Mouse (Mus musculus) liver, embryonic 11.5 days (tissue): Measurements from ENCODE around the gene Cntnap2. TPM values are rescaled to one million over a fixed set of nuclear protein-coding genes. Genes with fewer than 3 reads are reported as not detected.

ENCODE experiments used
- ATAC-seq: fragments of 200-750 bp; cut with Nextera tagmentation; replicated peaks from 2 replicates; pipeline ENCODE4 v1.8.0; 2017; ENCODE audit warnings: moderate number of reproducible peaks, mild to moderate bottlenecking, moderate TSS enrichment, moderate library complexity; ENCODE audit not compliant: low FRiP score
- DNase-seq: peaks from one replicate; pipeline ENCODE4 v3.0.0-alpha.2; 2017; ENCODE audit warnings: low spot score
- H3K27ac ChIP-seq: fragments of 300-500 bp; sonication (generic); 2 replicates; pipeline ENCODE4 v1.5.1; 2014; ENCODE audit warnings: mild to moderate bottlenecking, low read depth, low read length, control low read depth
- H3K27me3 ChIP-seq: fragments of 300-500 bp; sonication (generic); replicated peaks from 2 replicates; pipeline ENCODE4 v1.6.1; 2014; ENCODE audit warnings: low read length, mixed read lengths; ENCODE audit not compliant: control insufficient read depth, insufficient read depth
- H3K36me3 ChIP-seq: fragments of 300-500 bp; sonication (generic); 2 replicates; pipeline ENCODE4 v1.6.1; 2014; ENCODE audit warnings: mild to moderate bottlenecking, low read length, moderate library complexity, mixed read lengths; ENCODE audit not compliant: control insufficient read depth, insufficient read depth
- H3K4me1 ChIP-seq: fragments of 300-500 bp; sonication (generic); replicated peaks from 2 replicates; pipeline ENCODE4 v1.6.1; 2014; ENCODE audit warnings: low read length, mixed read lengths; ENCODE audit not compliant: control insufficient read depth, insufficient read depth
- H3K4me2 ChIP-seq: fragments of 300-500 bp; sonication (generic); 2 replicates; pipeline ENCODE4 v1.6.1; 2014; ENCODE audit warnings: mild to moderate bottlenecking, control low read depth, moderate library complexity
- H3K4me3 ChIP-seq: fragments of 300-500 bp; sonication (generic); 2 replicates; pipeline ENCODE4 v1.5.1; 2014; ENCODE audit warnings: low read depth, low read length, control low read depth
- H3K9ac ChIP-seq: fragments of 300-500 bp; sonication (generic); 2 replicates; pipeline ENCODE4 v1.6.1; 2014; ENCODE audit warnings: low read depth, low read length, control low read depth
- H3K9me3 ChIP-seq: fragments of 300-500 bp; sonication (generic); 2 replicates; pipeline ENCODE4 v1.6.1; 2016; ENCODE audit warnings: low read length, inconsistent platforms, mixed read lengths; ENCODE audit not compliant: control insufficient read depth
- WGBS: fragments of 180-500 bp; shearing (Covaris S2); extraction: QIAGEN DNeasy Blood & Tissue Kit; methylation state at CpG from one replicate; pipeline ENCODE4 v1.1.7; 2014; 5-methylcytosine and 5-hydroxymethylcytosine counted together
- polyA plus RNA-seq: library from polyadenylated mRNA; unstranded; fragments of >200 nt; fragmentation: Nextera tagmentation; extraction: Ambion mirVana; gene quantifications from 2 replicates; pipeline ENCODE4 v1.2.1, GENCODE M21; 2014

Cntnap2 gene
- polyA plus RNA-seq, 1 experiment from 2014 or later = 1.2 TPM

DNA sequence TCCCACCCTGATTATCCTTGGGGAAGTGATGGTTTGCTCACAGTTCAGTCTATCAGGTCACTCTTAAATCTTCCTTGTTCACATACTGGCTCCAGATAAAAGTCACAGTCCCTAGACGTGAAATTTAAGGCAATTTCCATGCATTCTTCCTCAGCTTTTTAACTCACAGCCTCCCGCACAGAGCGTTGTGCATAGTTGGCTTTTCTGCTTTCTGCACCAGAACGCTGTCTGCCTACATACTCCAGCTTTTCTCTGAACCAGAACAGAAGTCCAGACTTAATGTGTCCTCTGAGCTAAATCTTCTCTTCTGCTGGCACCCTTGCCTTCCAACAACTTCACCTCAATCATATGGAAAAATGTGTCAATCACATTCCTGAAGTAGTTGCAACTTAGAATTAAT, 1616.5 kb downstream of the Cntnap2 start:
- Histone ChIP-seq H3K27ac (no peak overlapping the region), H3K9ac (no peak overlapping the region), H3K9me3 (no peaks in the 10 kb centered on the region), H3K4me1 (no peaks in the 10 kb centered on the region), H3K27me3 (no peaks in the 10 kb centered on the region), H3K4me3 (no peak overlapping the region), H3K4me2 (no peak overlapping the region), H3K36me3 (no peaks in the 10 kb centered on the region)
- ATAC-seq = no peak
- WGBS = 87% methylated on average over 4 of the region's 4 CpGs
- no peak for DNase-seq

DNA sequence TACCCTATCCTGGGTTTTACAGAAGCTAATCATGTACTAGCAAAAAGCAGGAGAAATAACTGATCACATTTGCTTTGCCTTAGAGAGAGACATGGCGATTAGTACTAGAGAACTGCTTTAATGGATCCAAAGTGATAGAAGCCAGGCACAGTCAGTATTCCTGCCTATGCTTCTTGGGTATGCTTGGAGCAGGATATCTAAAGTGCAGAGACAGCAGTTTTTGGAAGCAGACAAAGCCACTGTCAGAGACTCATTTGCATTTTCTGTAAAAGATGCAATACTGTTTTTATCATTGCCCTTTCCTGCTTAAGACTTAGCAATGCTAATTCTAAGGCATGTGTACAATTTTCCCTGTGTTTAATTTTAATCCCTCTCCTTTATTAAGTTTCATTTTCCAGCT, 1637.0 kb downstream of the Cntnap2 start:
- no peak overlapping the region for H3K9ac ChIP-seq
- no peak overlapping the region for H3K4me2 ChIP-seq
- DNase-seq (no peak), ATAC-seq (no peak)
- H3K9me3 ChIP-seq = no peaks in the 10 kb centered on the region
- no peaks in the 10 kb centered on the region for H3K27me3 ChIP-seq
- H3K36me3 ChIP-seq = no peaks in the 10 kb centered on the region
- no peak overlapping the region for H3K27ac ChIP-seq
- no peaks in the 10 kb centered on the region for H3K4me1 ChIP-seq
- no peak overlapping the region for H3K4me3 ChIP-seq
- 88% methylated on average over 1 of the region's 1 CpGs for WGBS

DNA sequence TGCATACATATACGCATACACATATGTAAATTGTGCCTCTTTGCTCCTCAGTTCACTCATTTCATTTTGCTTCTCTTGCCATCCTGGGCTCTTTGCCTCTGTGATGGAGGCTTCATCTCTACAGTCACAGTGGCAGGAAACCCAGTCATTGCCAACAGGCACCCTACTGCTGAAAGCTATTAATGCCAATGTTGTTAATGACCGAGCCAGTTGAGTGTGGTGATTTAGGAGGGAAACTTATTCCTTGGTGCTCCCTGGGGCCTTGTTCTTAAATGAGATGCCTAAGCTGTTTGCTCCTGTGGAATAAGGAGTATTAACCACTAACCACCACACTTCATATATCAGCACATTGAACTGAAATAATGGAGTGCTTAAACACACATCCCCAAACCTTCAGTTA, 1640.2 kb downstream of the Cntnap2 start:
- no peak overlapping the region for H3K4me2 ChIP-seq
- no peaks in the 10 kb centered on the region for H3K36me3 ChIP-seq
- no peak overlapping the region for H3K4me3 ChIP-seq
- H3K27me3 ChIP-seq = no peaks in the 10 kb centered on the region
- H3K9me3 ChIP-seq = no peaks in the 10 kb centered on the region
- no peaks in the 10 kb centered on the region for H3K4me1 ChIP-seq
- no peak for ATAC-seq
- no peak overlapping the region for H3K27ac ChIP-seq
- WGBS = 86% methylated on average over 2 of the region's 2 CpGs
- no peak overlapping the region for H3K9ac ChIP-seq
- DNase-seq = no peak

DNA sequence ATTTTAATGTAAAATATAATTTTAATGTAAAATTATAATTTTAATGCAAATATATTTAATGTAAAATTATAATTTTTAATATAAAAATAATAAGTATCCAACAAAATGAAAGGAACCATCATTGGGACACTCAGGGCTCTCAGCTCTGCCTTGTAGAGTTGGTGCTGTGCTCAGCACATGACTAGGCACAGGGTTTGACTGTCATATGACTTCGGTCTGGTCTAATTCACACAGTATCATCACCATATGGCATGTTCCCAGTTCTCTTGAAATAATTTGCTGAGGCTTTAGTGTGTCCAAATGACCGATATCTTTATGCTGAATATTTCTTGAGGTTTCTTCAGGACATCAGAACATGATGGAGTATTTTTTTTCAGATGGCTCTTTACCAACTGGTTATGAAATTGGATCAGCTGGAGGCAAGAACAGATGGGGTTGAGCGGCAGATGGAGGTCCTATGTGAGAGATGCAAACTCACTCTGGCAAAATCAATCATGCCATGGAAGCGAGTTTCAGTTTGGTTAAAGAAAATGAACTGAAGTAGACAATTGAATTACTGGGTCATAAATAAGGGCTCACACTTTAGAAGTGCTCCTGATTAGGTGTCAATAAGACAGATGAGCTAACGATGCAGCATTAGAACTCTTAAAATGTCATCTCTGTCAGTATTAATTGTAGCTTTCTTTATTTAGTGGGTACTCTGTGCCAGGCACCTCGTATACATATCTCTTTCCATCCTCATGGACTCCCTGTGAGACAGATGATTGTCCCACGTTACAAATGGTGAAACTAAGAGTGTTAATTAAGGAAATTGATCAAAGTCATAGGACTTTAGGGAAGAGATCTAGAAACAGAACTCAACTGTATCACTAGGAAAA, 1645.4 kb downstream of the Cntnap2 start:
- no peaks in the 10 kb centered on the region for H3K4me1 ChIP-seq
- 71% methylated on average over 7 of the region's 7 CpGs for WGBS
- ATAC-seq = no peak

DNA sequence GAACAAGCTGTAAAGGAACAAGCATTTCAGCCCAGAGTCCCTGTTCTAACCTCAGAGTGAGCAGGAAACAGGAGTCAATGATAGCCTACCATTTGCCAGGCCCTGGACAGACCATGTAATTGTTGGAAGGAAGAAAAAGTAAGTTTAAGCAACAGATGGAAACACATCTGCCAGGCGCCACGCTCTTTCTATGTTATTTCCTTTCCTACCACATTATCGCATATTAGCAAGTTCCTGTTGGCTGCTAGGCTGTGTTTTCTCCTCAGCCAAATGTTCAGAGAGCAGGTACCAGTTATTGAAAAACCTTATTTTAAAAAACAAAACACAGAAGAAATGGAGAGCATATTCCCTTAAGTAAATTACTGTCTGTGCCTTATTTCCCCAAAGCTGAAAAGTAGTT, 1646.8 kb downstream of the Cntnap2 start:
- Histone ChIP-seq H3K4me3 (no peak overlapping the region), H3K4me1 (no peaks in the 10 kb centered on the region), H3K9me3 (no peaks in the 10 kb centered on the region), H3K27ac (no peak overlapping the region), H3K9ac (no peak overlapping the region), H3K36me3 (no peaks in the 10 kb centered on the region), H3K27me3 (no peaks in the 10 kb centered on the region), H3K4me2 (no peak overlapping the region)
- no peak for ATAC-seq
- 87% methylated on average over 3 of the region's 3 CpGs for WGBS
- no peak for DNase-seq

More for the DNA sequence above, 1645.4 kb downstream of the Cntnap2 start:
- no peak overlapping the region for H3K9ac ChIP-seq
- no peaks in the 10 kb centered on the region for H3K9me3 ChIP-seq
- H3K27me3 ChIP-seq = no peaks in the 10 kb centered on the region
- no peak overlapping the region for H3K4me2 ChIP-seq
- H3K4me3 ChIP-seq = no peak overlapping the region
- DNase-seq = no peak
- no peak overlapping the region for H3K27ac ChIP-seq
- no peaks in the 10 kb centered on the region for H3K36me3 ChIP-seq

DNA sequence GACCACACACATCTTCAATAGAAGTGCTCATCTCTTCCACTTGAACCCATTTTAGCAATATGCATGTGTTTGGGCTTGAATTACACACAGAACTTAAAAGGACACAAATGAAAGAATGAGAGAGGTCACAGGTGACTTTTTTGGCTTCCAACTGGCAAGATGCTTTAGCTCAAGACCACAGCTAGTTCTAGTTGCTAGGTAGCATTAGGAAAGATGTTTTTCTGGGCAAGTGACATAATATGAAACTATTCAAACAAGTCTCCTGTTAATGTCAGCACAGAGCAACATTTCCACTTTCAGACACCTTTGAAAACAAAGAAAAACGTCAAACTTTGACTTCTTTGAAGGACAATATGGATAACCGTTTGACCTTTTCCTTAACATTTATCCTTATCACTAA, 1657.4 kb downstream of the Cntnap2 start:
- Histone ChIP-seq H3K4me1 (no peaks in the 10 kb centered on the region), H3K9ac (no peak overlapping the region), H3K9me3 (no peaks in the 10 kb centered on the region), H3K4me3 (no peak overlapping the region), H3K27me3 (no peaks in the 10 kb centered on the region), H3K4me2 (no peak overlapping the region), H3K27ac (no peak overlapping the region), H3K36me3 (no peaks in the 10 kb centered on the region)
- WGBS = 58% methylated on average over 2 of the region's 2 CpGs
- ATAC-seq = no peak
- DNase-seq = no peak

DNA sequence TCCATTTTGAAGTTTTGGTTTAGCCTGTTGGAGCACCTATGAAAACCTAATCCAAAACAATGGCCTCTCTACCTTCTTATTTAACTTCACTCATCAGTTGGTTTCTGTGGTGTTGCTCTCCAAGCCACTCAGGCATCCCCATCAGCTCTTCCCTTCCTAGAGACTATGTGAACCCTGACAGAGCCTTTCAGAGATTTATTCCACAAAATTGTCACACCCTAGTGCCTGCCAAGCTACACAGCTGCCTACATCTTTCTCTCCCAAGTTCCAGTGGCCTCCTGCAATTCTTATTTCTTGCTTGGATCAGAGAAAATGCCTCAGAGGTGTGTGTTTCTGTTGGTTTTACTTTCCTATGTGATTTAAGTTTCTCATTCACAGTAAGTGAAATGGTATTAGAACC, 1674.6 kb downstream of the Cntnap2 start:
- no peak for DNase-seq
- no peaks in the 10 kb centered on the region for H3K9me3 ChIP-seq
- ATAC-seq = no peak
- no peak overlapping the region for H3K27ac ChIP-seq
- no peak overlapping the region for H3K4me2 ChIP-seq
- no peak overlapping the region for H3K9ac ChIP-seq
- no peak overlapping the region for H3K4me3 ChIP-seq
- no peaks in the 10 kb centered on the region for H3K4me1 ChIP-seq
- no peaks in the 10 kb centered on the region for H3K27me3 ChIP-seq
- no peaks in the 10 kb centered on the region for H3K36me3 ChIP-seq

DNA sequence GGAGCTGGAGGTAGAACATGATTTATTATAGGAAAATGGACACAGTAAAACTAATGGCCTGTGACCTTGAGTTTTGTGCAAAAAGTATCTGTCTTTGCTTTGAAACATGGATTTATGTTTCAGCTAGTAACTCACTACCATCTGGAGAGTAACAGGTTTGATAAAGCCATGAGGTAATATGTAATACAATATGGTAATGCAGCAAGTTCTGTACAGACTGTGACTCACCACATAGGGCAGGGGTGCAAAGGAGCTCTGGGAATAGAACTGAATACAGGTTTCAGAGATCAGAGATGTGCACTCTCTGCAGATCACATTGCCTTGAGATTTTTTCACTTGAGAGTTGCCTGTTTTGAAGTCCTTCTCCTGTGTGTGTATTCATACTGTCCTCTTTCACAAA, 1689.3 kb downstream of the Cntnap2 start:
- no peaks in the 10 kb centered on the region for H3K9me3 ChIP-seq
- H3K4me2 ChIP-seq = no peak overlapping the region
- H3K9ac ChIP-seq = no peak overlapping the region
- no peaks in the 10 kb centered on the region for H3K27me3 ChIP-seq
- no peak for ATAC-seq
- no peak for DNase-seq
- H3K36me3 ChIP-seq = no peaks in the 10 kb centered on the region
- no peaks in the 10 kb centered on the region for H3K4me1 ChIP-seq
- H3K4me3 ChIP-seq = no peak overlapping the region
- no peak overlapping the region for H3K27ac ChIP-seq

DNA sequence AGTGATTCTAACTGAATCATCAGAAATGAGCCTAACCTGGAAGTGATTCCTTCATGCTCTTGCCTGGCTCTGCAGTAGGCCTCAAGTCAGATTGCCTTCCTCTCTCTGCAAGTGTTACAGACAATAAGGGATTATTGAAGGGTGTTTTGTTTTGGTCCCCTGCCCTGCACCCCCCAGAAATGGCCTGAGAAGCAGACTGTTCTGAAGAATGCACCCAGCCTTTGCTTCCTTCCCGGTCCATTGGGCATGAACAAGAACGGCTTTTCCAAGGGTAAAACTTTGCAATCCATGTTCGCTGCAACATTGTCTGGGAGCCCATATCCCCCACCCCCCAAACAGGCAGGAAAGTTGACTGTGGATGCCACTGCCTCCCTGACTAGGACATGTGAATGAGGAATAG, 1704.3 kb downstream of the Cntnap2 start:
- ATAC-seq (no peak), DNase-seq (no peak)
- H3K27me3 ChIP-seq = no peaks in the 10 kb centered on the region
- no peak overlapping the region for H3K27ac ChIP-seq
- no peak overlapping the region for H3K9ac ChIP-seq
- H3K4me3 ChIP-seq = no peak overlapping the region
- no peaks in the 10 kb centered on the region for H3K9me3 ChIP-seq
- H3K36me3 ChIP-seq = no peaks in the 10 kb centered on the region
- H3K4me1 ChIP-seq = no peaks in the 10 kb centered on the region
- 90% methylated on average over 3 of the region's 3 CpGs for WGBS
- no peak overlapping the region for H3K4me2 ChIP-seq
